ENCODE assay signal across 21 mouse cellular contexts in genomic region chr9:34541908-34542307, GRCm38 (mm10). TPM values are rescaled to one million over a fixed set of nuclear protein-coding genes. Genes with fewer than 3 reads are reported as not detected.
DNase-seq lines count a peak whose midpoint lies in the region; ATAC-seq and TF ChIP-seq lines count a peak whose summit lies in the region.
"Had no signal": no experiment of that assay in that cellular context is flagged by ENCODE, and none has a peak within 500 bp of the region (broad histone marks: within the 10 kb centered on the region; RNA-seq: fewer than 3 reads in every experiment).

No protein-coding gene starts in this region.

- TF ChIP-seq CTCF in hindbrain, postnatal 0 days (IDR thresholded peaks at IDR 0.05; ENCODE audit: low read depth): no peak

- 53% methylated on average over 2 of the region's 2 CpGs for WGBS in hindbrain, postnatal 0 days
- WGBS in hindbrain, embryonic 12.5 days: 80% methylated on average over 2 of the region's 2 CpGs
- WGBS in limb, embryonic 10.5 days: 91% methylated on average over 2 of the region's 2 CpGs

- H3K9me3 ChIP-seq in hindbrain, postnatal 0 days (ENCODE audit: low read length): no peaks in the 10 kb centered on the region
- no peaks in the 10 kb centered on the region for H3K9me3 ChIP-seq in hindbrain, embryonic 12.5 days (replicated peaks)
- H3K9me3 ChIP-seq in limb, embryonic 10.5 days (replicated peaks): no peaks in the 10 kb centered on the region
- H3K9me3 ChIP-seq: forebrain, embryonic 13.5 days; heart, embryonic 10.5 days; intestine, embryonic 15.5 days; neural tube, embryonic 13.5 days; stomach, embryonic 15.5 days had no signal

- ATAC-seq in cerebellum, adult (ENCODE audit: insufficient number of reproducible peaks, low FRiP score, low TSS enrichment): peak; percentile 58; the same call in 1 of the 2 replicates
- ATAC-seq in hindbrain, postnatal 0 days: peak; percentile 68
- no peak for ATAC-seq in hindbrain, embryonic 12.5 days (ENCODE audit: low FRiP score)
- ATAC-seq: forebrain, embryonic 13.5 days; intestine, embryonic 15.5 days had no signal

- H3K4me2 ChIP-seq in hindbrain, postnatal 0 days (ENCODE audit: low read depth, low read length): no peak overlapping the region
- no peak overlapping the region for H3K4me2 ChIP-seq in hindbrain, embryonic 12.5 days (replicated peaks)
- H3K4me2 ChIP-seq: forebrain, embryonic 13.5 days; intestine, embryonic 15.5 days; liver, embryonic 11.5 days; lung, embryonic 14.5 days; neural tube, embryonic 13.5 days; stomach, embryonic 15.5 days had no signal

- H3K27ac ChIP-seq in hindbrain, postnatal 0 days: 0 out of 2 replicates have a peak overlapping the region, but pooled peaks have one; percentile 29
- no peak overlapping the region for H3K27ac ChIP-seq in hindbrain, embryonic 12.5 days
- no peak overlapping the region for H3K27ac ChIP-seq in limb, embryonic 10.5 days
- H3K27ac ChIP-seq: forebrain, embryonic 13.5 days; heart, embryonic 10.5 days; intestine, embryonic 15.5 days; kidney, postnatal 0 days; neural tube, embryonic 13.5 days; stomach, embryonic 15.5 days had no signal

- H3K27me3 ChIP-seq in hindbrain, postnatal 0 days (ENCODE audit: insufficient read depth, low read length): no peaks in the 10 kb centered on the region
- H3K27me3 ChIP-seq in hindbrain, embryonic 12.5 days: no peaks in the 10 kb centered on the region
- no peaks in the 10 kb centered on the region for H3K27me3 ChIP-seq in limb, embryonic 10.5 days (ENCODE audit: low read depth, poor library complexity, severe bottlenecking)
- H3K27me3 ChIP-seq: forebrain, embryonic 13.5 days; intestine, embryonic 15.5 days; neural tube, embryonic 13.5 days; stomach, embryonic 15.5 days had no signal

- no peak for DNase-seq in cerebellum, postnatal 4 days (ENCODE audit: low spot score in 2 of 2)
- peak; percentile 51 for DNase-seq in hindbrain, postnatal 0 days (ENCODE audit: low spot score)
- DNase-seq in layer of hippocampus, adult 9-10 months (ENCODE audit: low spot score): peak; percentile 42
- peak; percentile 17 to 24 for DNase-seq in left cerebral cortex, postnatal 36 days (ENCODE audit: low spot score in 2 of 2)
- DNase-seq in natural killer cell, adult 2 months (ENCODE audit: low spot score in 2 of 2): no peak
- no peak for DNase-seq in limb, embryonic 10.5 days (ENCODE audit: low spot score)
- DNase-seq: adrenal gland, postnatal 36 days; gastrocnemius, postnatal 25 days; heart, postnatal 36 days; lung, embryonic 14.5 days; spleen, adult 18-20 months; thymus, postnatal 36 days had no signal

- H3K4me1 ChIP-seq in hindbrain, postnatal 0 days (ENCODE audit: insufficient read depth, low read length): 0 out of 2 replicates have a peak, but pooled peaks cover 7% of the 10 kb centered on the region
- no peaks in the 10 kb centered on the region for H3K4me1 ChIP-seq in hindbrain, embryonic 12.5 days
- H3K4me1 ChIP-seq in limb, embryonic 10.5 days: no peaks in the 10 kb centered on the region
- H3K4me1 ChIP-seq: forebrain, embryonic 13.5 days; heart, embryonic 10.5 days; intestine, embryonic 15.5 days; neural tube, embryonic 13.5 days; stomach, embryonic 15.5 days had no signal

- H3K36me3 ChIP-seq in hindbrain, postnatal 0 days (ENCODE audit: insufficient read depth, low read length): no peaks in the 10 kb centered on the region
- no peaks in the 10 kb centered on the region for H3K36me3 ChIP-seq in hindbrain, embryonic 12.5 days
- no peaks in the 10 kb centered on the region for H3K36me3 ChIP-seq in limb, embryonic 10.5 days
- H3K36me3 ChIP-seq: heart, embryonic 10.5 days; intestine, embryonic 15.5 days; neural tube, embryonic 13.5 days; stomach, embryonic 15.5 days had no signal

- intact Hi-C loops in left cerebral cortex, postnatal 36 days (cut with DNase I): no loop called here

- no peak overlapping the region for H3K9ac ChIP-seq in hindbrain, postnatal 0 days (replicated peaks; ENCODE audit: low read length)
- H3K9ac ChIP-seq in hindbrain, embryonic 12.5 days: no peak overlapping the region
- H3K9ac ChIP-seq: forebrain, embryonic 13.5 days; intestine, embryonic 15.5 days; lung, embryonic 14.5 days; neural tube, embryonic 13.5 days; stomach, embryonic 15.5 days had no signal

- H3K4me3 ChIP-seq in hindbrain, postnatal 0 days (ENCODE audit: low read length): no peak overlapping the region
- H3K4me3 ChIP-seq in hindbrain, embryonic 12.5 days: no peak overlapping the region
- no peak overlapping the region for H3K4me3 ChIP-seq in limb, embryonic 10.5 days
- H3K4me3 ChIP-seq: forebrain, embryonic 13.5 days; heart, embryonic 10.5 days; intestine, embryonic 15.5 days; neural tube, embryonic 13.5 days; stomach, embryonic 15.5 days had no signal

RNA-seq across cellular contexts. Expression of gene Kirrel3, which starts 56.2 kb away (rescaled TPM):
- total RNA-seq in hindbrain, postnatal 0 days (2014; rRNA removed): 34.9 and 40.6 TPM in 2 replicates
- 44.5 and 44.9 TPM in 2 replicates for polyA plus RNA-seq in hindbrain, postnatal 0 days (2015; fragmentation: Nextera tagmentation; extraction: Ambion mirVana)
- 16.1 and 16.3 TPM in 2 replicates for polyA plus RNA-seq in hindbrain, embryonic 12.5 days (2016; fragmentation: Nextera tagmentation; extraction: Ambion mirVana)
- total RNA-seq in left cerebral cortex, postnatal 36 days (2021): 10 to 100 TPM; 61.2 to 65.2 TPM
- 1.1 and 2.2 TPM in 2 replicates for polyA plus RNA-seq in limb, embryonic 10.5 days (2016; fragmentation: Nextera tagmentation; extraction: Ambion mirVana)

Comparison
In these comparisons a context has a peak if more than half of its experiments do, and no peak if none do; other contexts are left out.
1. DNase-seq: peak in hindbrain, postnatal 0 days (single experiment), layer of hippocampus, adult 9-10 months (single experiment) and left cerebral cortex, postnatal 36 days (2 of 2); none in cerebellum, postnatal 4 days (0 of 2), natural killer cell, adult 2 months (0 of 2) and limb, embryonic 10.5 days (single experiment).